Mouse (Mus musculus) hindbrain, embryonic 11.5 days (tissue): ENCODE data around the gene Pih1d1. TPM values are rescaled to one million over a fixed set of nuclear protein-coding genes. Genes with fewer than 3 reads are reported as not detected.
A peak's percentile ranks its signal among the peaks of the same experiment; 100 is the strongest.
"Not testable (repeated sequence)": the region's sequence is repeated elsewhere in the genome, so short reads cannot be mapped to it uniquely, and the experiment has no call there.

Experiments used
- ATAC-seq: fragments of 200-750 bp; cut with Nextera tagmentation; 2 replicates; pipeline ENCODE4 v1.8.0; 2017; ENCODE audit warnings: mild to moderate bottlenecking, moderate TSS enrichment, moderate library complexity; ENCODE audit not compliant: low FRiP score
- DNase-seq: peaks from one replicate; pipeline ENCODE4 v3.0.0-alpha.2; 2015; ENCODE audit warnings: low spot score
- H3K27ac ChIP-seq: fragments of 300-500 bp; sonication (generic); 2 replicates; pipeline ENCODE4 v1.5.1; 2014; ENCODE audit warnings: mild to moderate bottlenecking, low read depth, low read length
- H3K27me3 ChIP-seq: fragments of 300-500 bp; sonication (generic); 2 replicates; pipeline ENCODE4 v1.6.1; 2014; ENCODE audit warnings: mild to moderate bottlenecking, low read length, moderate library complexity, mixed read lengths; ENCODE audit not compliant: control insufficient read depth, insufficient read depth
- H3K36me3 ChIP-seq: fragments of 300-500 bp; sonication (generic); 2 replicates; pipeline ENCODE4 v1.6.1; 2014; ENCODE audit warnings: mild to moderate bottlenecking, low read length, moderate library complexity, mixed read lengths; ENCODE audit not compliant: control insufficient read depth, insufficient read depth
- H3K4me1 ChIP-seq: fragments of 300-500 bp; sonication (generic); replicated peaks from 2 replicates; pipeline ENCODE4 v1.6.1; 2014; ENCODE audit warnings: low read length, mixed read lengths; ENCODE audit not compliant: control insufficient read depth, insufficient read depth
- H3K4me2 ChIP-seq: fragments of 300-500 bp; sonication (generic); replicated peaks from 2 replicates; pipeline ENCODE4 v1.6.1; 2014; ENCODE audit warnings: mild to moderate bottlenecking, low read depth, low read length
- H3K4me3 ChIP-seq: fragments of 300-500 bp; sonication (generic); 2 replicates; pipeline ENCODE4 v1.5.1; 2014; ENCODE audit warnings: low read depth, low read length
- H3K9ac ChIP-seq: fragments of 300-500 bp; sonication (generic); 2 replicates; pipeline ENCODE4 v1.6.1; 2014; ENCODE audit warnings: low read depth, low read length
- H3K9me3 ChIP-seq: fragments of 300-500 bp; sonication (generic); 2 replicates; pipeline ENCODE4 v1.6.1; 2016; ENCODE audit warnings: low read length; ENCODE audit not compliant: control insufficient read depth
- WGBS: fragments of 180-500 bp; shearing (Covaris S2); extraction: QIAGEN DNeasy Blood & Tissue Kit; methylation state at CpG from one replicate; pipeline ENCODE4 v1.1.7; 2014; 5-methylcytosine and 5-hydroxymethylcytosine counted together
- polyA plus RNA-seq: library from polyadenylated mRNA; unstranded; fragments of >200 nt; fragmentation: Nextera tagmentation; extraction: Ambion mirVana; gene quantifications from 2 replicates; pipeline ENCODE4 v1.2.1, GENCODE M21; 2014

Pih1d1 gene
- polyA plus RNA-seq, 1 experiment from 2014 or later = 105 TPM

GRCm38 (mm10) chr7:45124224-45125143, 29.6 kb upstream of the Pih1d1 start, which contains the start of gene Rps11:
Gene Rps11 (minus strand): TSS chr7:45124439.
- DNase-seq (peak; percentile 100), ATAC-seq (peak; percentile 82)
- Histone ChIP-seq H3K9me3 (no peaks in the 10 kb centered on the region), H3K4me1 (peaks cover 8% of the 10 kb centered on the region), H3K9ac (peak within 1 kb of the TSS; percentile 83), H3K27ac (peak within 1 kb of the TSS; percentile 87), H3K27me3 (no peaks in the 10 kb centered on the region), H3K4me3 (peak within 1 kb of the TSS; percentile 69), H3K36me3 (peaks cover 47% of the 10 kb centered on the region), H3K4me2 (peak within 1 kb of the TSS; percentile 83)
- under 1% methylated on average over 59 of the region's 59 CpGs for whole genome bisulfite sequencing

DNA sequence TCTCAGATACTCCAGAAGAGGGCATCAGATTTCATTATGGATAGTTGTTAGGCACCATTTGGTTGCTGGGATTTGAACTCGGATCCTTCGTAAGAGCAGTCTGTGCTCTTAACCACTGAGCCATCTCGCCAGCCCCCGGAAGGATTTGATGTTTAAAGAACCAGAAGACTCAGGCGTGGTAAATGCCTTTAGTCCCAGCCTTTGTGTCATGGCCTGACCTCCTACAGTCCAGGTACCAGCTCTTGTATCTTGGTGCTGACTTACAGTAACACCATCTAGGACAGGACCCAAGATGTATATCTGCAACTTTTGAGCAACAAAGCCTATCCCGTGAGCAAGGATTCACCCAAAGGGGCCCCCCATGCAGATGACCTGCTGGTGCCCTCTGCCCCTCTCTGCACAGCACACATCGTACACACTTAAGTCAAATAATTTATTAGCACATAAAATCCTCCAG, 28.9 kb upstream of the Pih1d1 start:
- Histone ChIP-seq H3K27ac (0 out of 2 replicates have a peak overlapping the region, but pooled peaks have one; percentile 19), H3K9ac (no peak overlapping the region), H3K4me3 (0 out of 2 replicates have a peak overlapping the region, but pooled peaks have one; percentile 6), H3K4me2 (no peak overlapping the region), H3K9me3 (no peaks in the 10 kb centered on the region), H3K4me1 (peaks cover 8% of the 10 kb centered on the region), H3K36me3 (peaks cover 40% of the 10 kb centered on the region), H3K27me3 (no peaks in the 10 kb centered on the region)
- WGBS = 20% methylated on average over 7 of the region's 7 CpGs
- ATAC-seq (no peak), DNase-seq (peak; percentile 64)

DNA sequence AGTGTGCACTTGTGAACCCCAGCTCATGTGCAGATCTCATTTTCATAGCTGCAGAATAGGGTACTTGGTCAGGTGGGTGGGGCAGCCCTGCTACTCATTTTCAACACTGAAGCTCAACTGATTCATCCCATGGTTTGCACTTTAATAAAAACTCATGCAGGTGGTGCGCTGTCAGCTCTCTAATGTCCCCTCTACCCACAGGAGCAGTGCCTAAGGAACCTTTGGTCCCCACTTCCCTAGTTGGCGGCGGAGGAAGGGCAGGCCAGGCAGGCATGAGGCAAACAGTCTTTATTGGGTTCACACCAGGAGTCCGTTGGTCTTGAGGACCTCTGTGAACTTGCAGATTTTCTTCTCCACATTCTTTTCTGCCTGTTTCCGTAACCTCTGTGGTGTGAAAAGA, 28.5 kb upstream of the Pih1d1 start:
- not testable (repeated sequence) for DNase-seq, H3K9ac ChIP-seq, H3K4me1 ChIP-seq, ATAC-seq, H3K27ac ChIP-seq, H3K4me2 ChIP-seq, H3K9me3 ChIP-seq, H3K27me3 ChIP-seq
- Histone ChIP-seq H3K36me3 (peaks cover 39% of the 10 kb centered on the region), H3K4me3 (peak overlapping the region; percentile 6; the same call in 1 of the 2 replicates)
- WGBS = 61% methylated on average over 5 of the region's 5 CpGs

- Histone ChIP-seq H3K4me2 (peak overlapping the region; percentile 93), H3K4me3 (peak overlapping the region; percentile 99; the same call in 1 of the 2 replicates), H3K4me1 (peaks cover 8% of the 10 kb centered on the region), H3K27me3 (no peaks in the 10 kb centered on the region), H3K36me3 (peaks cover 35% of the 10 kb centered on the region), H3K27ac (peak overlapping the region; percentile 84; the same call in 1 of the 2 replicates), H3K9me3 (no peaks in the 10 kb centered on the region), H3K9ac (peak overlapping the region; percentile 100; the same call in 1 of the 2 replicates)
- 78% methylated on average over 17 of the region's 17 CpGs for WGBS
- no peak for ATAC-seq
- DNase-seq = no peak
These were observed 27.8 kb upstream of the Pih1d1 start for GRCm38 (mm10) chr7:45126147-45126843.

- H3K4me2 ChIP-seq = peak overlapping the region; percentile 93
- peak overlapping the region; percentile 100 for H3K9ac ChIP-seq
- DNase-seq = peak; percentile 34
- H3K9me3 ChIP-seq = no peaks in the 10 kb centered on the region
- no peaks in the 10 kb centered on the region for H3K27me3 ChIP-seq
- peak overlapping the region; percentile 84 for H3K27ac ChIP-seq
- peak overlapping the region; percentile 99 for H3K4me3 ChIP-seq
- 60% methylated on average over 21 of the region's 21 CpGs for WGBS
- H3K4me1 ChIP-seq = peaks cover 8% of the 10 kb centered on the region
- peaks cover 27% of the 10 kb centered on the region for H3K36me3 ChIP-seq
- no peak for ATAC-seq
These were observed 27.0 kb upstream of the Pih1d1 start for GRCm38 (mm10) chr7:45126844-45127699.

DNA sequence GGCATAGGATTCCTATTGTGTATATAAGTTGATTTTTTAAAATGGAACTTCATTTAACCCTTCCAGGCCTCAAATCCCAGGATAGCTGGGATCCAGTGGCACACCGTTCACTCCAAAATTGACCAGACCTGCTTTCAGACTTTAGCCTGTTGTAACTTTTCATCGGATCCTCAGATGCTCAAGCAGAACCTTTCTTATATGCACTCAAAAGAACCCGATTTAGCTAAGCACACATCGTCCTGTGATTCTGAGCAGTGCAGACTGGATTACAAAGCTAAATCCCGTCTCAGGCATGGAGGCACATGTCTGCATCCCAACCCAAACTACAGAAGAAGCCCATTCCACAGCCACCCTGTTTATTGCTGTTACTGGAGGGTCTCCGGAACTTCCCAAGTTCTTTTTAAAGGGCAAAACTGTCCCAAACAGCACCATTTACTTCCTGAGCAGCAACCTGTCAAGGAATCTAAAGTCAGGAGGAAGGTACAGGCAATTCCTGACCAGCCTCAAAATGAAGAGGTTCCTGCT, 26.3 kb upstream of the Pih1d1 start:
- peaks cover 8% of the 10 kb centered on the region for H3K4me1 ChIP-seq
- H3K36me3 ChIP-seq = peaks cover 22% of the 10 kb centered on the region
- H3K27ac ChIP-seq = peak overlapping the region; percentile 84
- H3K27me3 ChIP-seq = no peaks in the 10 kb centered on the region
- WGBS = 1% methylated on average over 6 of the region's 6 CpGs
- ATAC-seq (no peak), DNase-seq (peak; percentile 31)
- H3K4me2 ChIP-seq = peak overlapping the region; percentile 93
- H3K9ac ChIP-seq = peak overlapping the region; percentile 100
- no peaks in the 10 kb centered on the region for H3K9me3 ChIP-seq
- H3K4me3 ChIP-seq = peak overlapping the region; percentile 99

DNA sequence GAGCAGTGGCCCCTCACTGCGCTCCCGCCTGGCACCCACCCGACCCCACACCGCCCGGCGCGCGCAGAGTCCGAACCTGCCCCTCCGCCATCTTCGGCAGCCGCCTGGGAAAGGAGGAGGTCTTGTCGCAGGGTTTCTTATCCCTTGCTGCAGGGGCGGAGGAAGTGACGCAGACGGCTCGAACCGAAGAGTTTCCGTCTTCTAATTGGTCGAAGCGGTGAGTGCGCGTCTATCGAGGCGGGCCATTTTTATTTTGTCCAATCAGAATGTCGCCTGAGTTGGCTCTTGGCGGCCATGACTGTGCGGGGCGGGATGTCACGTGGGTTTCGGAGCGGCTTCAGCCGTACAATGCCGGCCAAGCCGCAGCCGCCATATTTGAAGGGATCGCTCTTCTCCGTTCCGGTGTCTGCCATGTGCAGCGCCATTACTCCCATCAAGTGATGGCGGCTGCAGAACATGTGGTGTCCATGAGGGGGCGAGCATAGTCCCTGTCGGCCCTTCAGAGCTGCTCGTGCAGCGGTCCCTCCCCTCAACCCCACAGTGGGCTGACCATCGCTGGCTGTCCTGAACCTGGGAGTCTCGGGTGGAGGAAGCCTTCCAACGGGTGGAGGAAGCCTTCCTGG, 25.4 kb upstream of the Pih1d1 start, which contains the start of gene Rpl13a:
Gene Rpl13a (minus strand): TSS at position 138 of the 623 bp plus-strand sequence.
- Histone ChIP-seq H3K9me3 (no peaks in the 10 kb centered on the region), H3K27ac (peak within 1 kb of the TSS; percentile 93), H3K4me2 (peak within 1 kb of the TSS; percentile 93), H3K27me3 (no peaks in the 10 kb centered on the region), H3K4me3 (peak within 1 kb of the TSS; percentile 99), H3K36me3 (peaks cover 21% of the 10 kb centered on the region), H3K4me1 (peaks cover 8% of the 10 kb centered on the region), H3K9ac (peak within 1 kb of the TSS; percentile 100)
- WGBS = under 1% methylated on average over 48 of the region's 48 CpGs
- peak; percentile 94 for ATAC-seq
- DNase-seq = peak; percentile 98
